Mouse (Mus musculus): ENCODE measurements around the gene Hs1bp3. TPM values are rescaled to one million over a fixed set of nuclear protein-coding genes. Genes with fewer than 3 reads are reported as not detected.

Hs1bp3 gene
- polyA plus RNA-seq, 1 experiment from 2014 or later = 10.8 TPM

- Histone ChIP-seq H3K4me1 (replicated peaks) (peaks cover 23% of the 10 kb centered on the region), H3K27ac (replicated peaks) (peak overlapping the region; percentile 78), H3K9me3 (no peaks in the 10 kb centered on the region), H3K9ac (peak overlapping the region; percentile 38), H3K4me2 (0 out of 2 replicates have a peak overlapping the region, but pooled peaks have one; percentile 19), H3K27me3 (no peaks in the 10 kb centered on the region), H3K36me3 (peaks cover 20% of the 10 kb centered on the region), H3K4me3 (no peak overlapping the region)
- WGBS = 15% methylated on average over 17 of the region's 17 CpGs
- peak; percentile 92 for ATAC-seq (ENCODE audit: low FRiP score, low read depth)
Observed at GRCm38 (mm10) chr12:8326825-8327674, 13.8 kb downstream of the Hs1bp3 start.

- ATAC-seq (ENCODE audit: low FRiP score, low read depth) = no peak
- Histone ChIP-seq H3K27ac (replicated peaks) (peak overlapping the region; percentile 78), H3K4me3 (no peak overlapping the region), H3K36me3 (peaks cover 15% of the 10 kb centered on the region), H3K9me3 (no peaks in the 10 kb centered on the region), H3K4me2 (no peak overlapping the region), H3K4me1 (replicated peaks) (peaks cover 27% of the 10 kb centered on the region), H3K27me3 (no peaks in the 10 kb centered on the region), H3K9ac (peak overlapping the region; percentile 38)
- 58% methylated on average over 1 of the region's 1 CpGs for WGBS
Observed at GRCm38 (mm10) chr12:8327675-8328053, 14.4 kb downstream of the Hs1bp3 start.

GRCm38 (mm10) chr12:8329236-8329635 is 16.0 kb downstream of the Hs1bp3 start:
- H3K4me1 ChIP-seq (replicated peaks) = peaks cover 27% of the 10 kb centered on the region
- no peak for ATAC-seq (ENCODE audit: low FRiP score, low read depth)
- H3K27me3 ChIP-seq = no peaks in the 10 kb centered on the region
- no peak overlapping the region for H3K4me3 ChIP-seq
- H3K9me3 ChIP-seq = no peaks in the 10 kb centered on the region
- H3K36me3 ChIP-seq = peaks cover 10% of the 10 kb centered on the region
- WGBS = 90% methylated on average over 7 of the region's 7 CpGs
- no peak overlapping the region for H3K4me2 ChIP-seq
- H3K9ac ChIP-seq = no peak overlapping the region
- no peak overlapping the region for H3K27ac ChIP-seq (replicated peaks)

GRCm38 (mm10) chr12:8331489-8332173 is 18.4 kb downstream of the Hs1bp3 start:
- no peaks in the 10 kb centered on the region for H3K9me3 ChIP-seq
- no peak overlapping the region for H3K4me2 ChIP-seq
- 0 out of 2 replicates have a peak overlapping the region, but pooled peaks have one; percentile 4 for H3K27ac ChIP-seq (replicated peaks)
- no peaks in the 10 kb centered on the region for H3K27me3 ChIP-seq
- H3K4me1 ChIP-seq (replicated peaks) = peaks cover 27% of the 10 kb centered on the region
- ATAC-seq (ENCODE audit: low FRiP score, low read depth) = peak; percentile 52
- peaks cover 8% of the 10 kb centered on the region for H3K36me3 ChIP-seq
- 43% methylated on average over 14 of the region's 14 CpGs for WGBS
- no peak overlapping the region for H3K9ac ChIP-seq
- H3K4me3 ChIP-seq = no peak overlapping the region

- H3K4me2 ChIP-seq = peak overlapping the region; percentile 16; the same call in 1 of the 2 replicates
- no peak overlapping the region for H3K4me3 ChIP-seq
- ATAC-seq (ENCODE audit: low FRiP score, low read depth) = 0 out of 2 replicates have a peak, but pooled peaks have one; percentile 1
- H3K4me1 ChIP-seq (replicated peaks) = peaks cover 24% of the 10 kb centered on the region
- peaks cover 12% of the 10 kb centered on the region for H3K36me3 ChIP-seq
- 50% methylated on average over 5 of the region's 5 CpGs for WGBS
- H3K27ac ChIP-seq (replicated peaks) = 0 out of 2 replicates have a peak overlapping the region, but pooled peaks have one; percentile 30
- H3K9ac ChIP-seq = no peak overlapping the region
- no peaks in the 10 kb centered on the region for H3K27me3 ChIP-seq
- H3K9me3 ChIP-seq = no peaks in the 10 kb centered on the region
Observed at GRCm38 (mm10) chr12:8332174-8332542, 18.9 kb downstream of the Hs1bp3 start.

GRCm38 (mm10) chr12:8333617-8334016 is 20.4 kb downstream of the Hs1bp3 start:
- no peak overlapping the region for H3K4me2 ChIP-seq
- ATAC-seq (ENCODE audit: low FRiP score, low read depth) = no peak
- no peak overlapping the region for H3K27ac ChIP-seq (replicated peaks)
- 89% methylated on average over 8 of the region's 8 CpGs for WGBS
- no peak overlapping the region for H3K4me3 ChIP-seq
- H3K36me3 ChIP-seq = peaks cover 18% of the 10 kb centered on the region
- H3K9ac ChIP-seq = no peak overlapping the region
- peaks cover 24% of the 10 kb centered on the region for H3K4me1 ChIP-seq (replicated peaks)
- H3K27me3 ChIP-seq = no peaks in the 10 kb centered on the region
- H3K9me3 ChIP-seq = no peaks in the 10 kb centered on the region

GRCm38 (mm10) chr12:8334261-8334660 is 21.0 kb downstream of the Hs1bp3 start:
- Histone ChIP-seq H3K27me3 (no peaks in the 10 kb centered on the region), H3K4me3 (no peak overlapping the region), H3K27ac (replicated peaks) (no peak overlapping the region), H3K9me3 (no peaks in the 10 kb centered on the region), H3K4me1 (replicated peaks) (peaks cover 26% of the 10 kb centered on the region), H3K36me3 (peaks cover 17% of the 10 kb centered on the region), H3K4me2 (no peak overlapping the region), H3K9ac (no peak overlapping the region)
- WGBS = 90% methylated on average over 4 of the region's 4 CpGs
- no peak for ATAC-seq (ENCODE audit: low FRiP score, low read depth)

- no peaks in the 10 kb centered on the region for H3K27me3 ChIP-seq
- H3K4me2 ChIP-seq = no peak overlapping the region
- no peak overlapping the region for H3K9ac ChIP-seq
- H3K27ac ChIP-seq (replicated peaks) = no peak overlapping the region
- 96% methylated on average over 2 of the region's 2 CpGs for WGBS
- H3K9me3 ChIP-seq = no peaks in the 10 kb centered on the region
- H3K4me1 ChIP-seq (replicated peaks) = peaks cover 32% of the 10 kb centered on the region
- H3K36me3 ChIP-seq = peaks cover 16% of the 10 kb centered on the region; the same call in 1 of the 2 replicates
- no peak overlapping the region for H3K4me3 ChIP-seq
- ATAC-seq (ENCODE audit: low FRiP score, low read depth) = no peak
Observed at GRCm38 (mm10) chr12:8335503-8335902, 22.3 kb downstream of the Hs1bp3 start.

- WGBS = 84% methylated on average over 10 of the region's 10 CpGs
- no peaks in the 10 kb centered on the region for H3K27me3 ChIP-seq
- no peak overlapping the region for H3K4me3 ChIP-seq
- no peak overlapping the region for H3K27ac ChIP-seq (replicated peaks)
- peaks cover 26% of the 10 kb centered on the region for H3K4me1 ChIP-seq (replicated peaks)
- H3K9me3 ChIP-seq = no peaks in the 10 kb centered on the region
- no peak for ATAC-seq (ENCODE audit: low FRiP score, low read depth)
- no peak overlapping the region for H3K9ac ChIP-seq
- H3K36me3 ChIP-seq = peaks cover 16% of the 10 kb centered on the region; the same call in 1 of the 2 replicates
- H3K4me2 ChIP-seq = no peak overlapping the region
Observed at GRCm38 (mm10) chr12:8336601-8337285, 23.5 kb downstream of the Hs1bp3 start.

GRCm38 (mm10) chr12:8337286-8338060 is 24.2 kb downstream of the Hs1bp3 start:
- no peaks in the 10 kb centered on the region for H3K27me3 ChIP-seq
- H3K9ac ChIP-seq = no peak overlapping the region
- no peaks in the 10 kb centered on the region for H3K9me3 ChIP-seq
- WGBS = 75% methylated on average over 12 of the region's 12 CpGs
- no peak overlapping the region for H3K27ac ChIP-seq (replicated peaks)
- H3K4me1 ChIP-seq (replicated peaks) = peaks cover 19% of the 10 kb centered on the region
- peaks cover 20% of the 10 kb centered on the region; the same call in 1 of the 2 replicates for H3K36me3 ChIP-seq
- no peak overlapping the region for H3K4me2 ChIP-seq
- ATAC-seq (ENCODE audit: low FRiP score, low read depth) = no peak
- H3K4me3 ChIP-seq = no peak overlapping the region

GRCm38 (mm10) chr12:8338491-8338890 is 25.3 kb downstream of the Hs1bp3 start:
- no peak for ATAC-seq (ENCODE audit: low FRiP score, low read depth)
- 0 out of 2 replicates have a peak overlapping the region, but pooled peaks have one; percentile 23 for H3K27ac ChIP-seq (replicated peaks)
- 35% methylated on average over 4 of the region's 4 CpGs for WGBS

More at GRCm38 (mm10) chr12:8338491-8338890, 25.3 kb downstream of the Hs1bp3 start:
- H3K27me3 ChIP-seq = no peaks in the 10 kb centered on the region
- no peaks in the 10 kb centered on the region for H3K9me3 ChIP-seq
- H3K4me2 ChIP-seq = no peak overlapping the region
- H3K9ac ChIP-seq = no peak overlapping the region
- H3K36me3 ChIP-seq = peaks cover 24% of the 10 kb centered on the region
- H3K4me3 ChIP-seq = no peak overlapping the region
- peaks cover 19% of the 10 kb centered on the region for H3K4me1 ChIP-seq (replicated peaks)
